Mouse (Mus musculus) MEL (cell line): ENCODE results near the gene Gm16181. TPM values are rescaled to one million over a fixed set of nuclear protein-coding genes. Genes with fewer than 3 reads are reported as not detected.

Experiments used
- DNase-seq: peaks from one replicate; pipeline ENCODE4 v3.0.0; 2011; ENCODE audit warnings: low read depth, low spot score
- H3K27ac ChIP-seq: 2 replicates; pipeline ENCODE4 v1.5.1; 2012; ENCODE audit warnings: low read depth, mild to moderate bottlenecking, control low read depth, low read length, moderate library complexity; ENCODE audit not compliant: control insufficient read depth
- H3K27me3 ChIP-seq, 2 experiments: fragments of 150-350 bp in 1 of 2; sonication (generic) in 1 of 2; 2 replicates each; pipeline ENCODE4 v1.6.1; 2012; ENCODE audit warnings: low read length in 2 of 2, mild to moderate bottlenecking in 2 of 2, improper control_type of control experiment in 1 of 2, moderate library complexity in 1 of 2; ENCODE audit not compliant: insufficient read depth in 2 of 2, control insufficient read depth in 1 of 2
- H3K36me3 ChIP-seq, 2 experiments: 2 replicates each; pipeline ENCODE4 v1.6.1; 2012 to 2014; ENCODE audit warnings: low read length in 2 of 2, improper control_type of control experiment in 1 of 2, inconsistent platforms in 1 of 2, mild to moderate bottlenecking in 1 of 2; ENCODE audit not compliant: insufficient read depth in 2 of 2, control insufficient read depth in 1 of 2
- H3K4me1 ChIP-seq, 2 experiments: fragments of 150-350 bp in 1 of 2; sonication (generic) in 1 of 2; 2 replicates each; pipeline ENCODE4 v1.6.1; 2012; ENCODE audit warnings: low read length in 2 of 2, improper control_type of control experiment in 1 of 2, mild to moderate bottlenecking in 1 of 2; ENCODE audit not compliant: insufficient read depth in 2 of 2, control insufficient read depth in 1 of 2
- H3K4me3 ChIP-seq, 2 experiments: fragments of 150-350 bp in 1 of 2; sonication (generic) in 1 of 2; 2 replicates each; pipeline ENCODE4 v1.5.1; 2012; ENCODE audit warnings: low read depth in 2 of 2, low read length in 2 of 2, mild to moderate bottlenecking in 2 of 2, moderate library complexity in 2 of 2, control low read depth in 1 of 2, improper control_type of control experiment in 1 of 2; ENCODE audit not compliant: control insufficient read depth in 1 of 2, insufficient read depth in 1 of 2
- H3K79me2 ChIP-seq: 2 replicates; pipeline ENCODE4 v1.6.1; 2012; ENCODE audit warnings: mild to moderate bottlenecking, low read length, moderate library complexity; ENCODE audit not compliant: control insufficient read depth, poor library complexity, insufficient read depth
- H3K9ac ChIP-seq: 2 replicates; pipeline ENCODE4 v1.6.1; 2012; ENCODE audit warnings: low read depth, mild to moderate bottlenecking, control low read depth, low read length, moderate library complexity; ENCODE audit not compliant: control insufficient read depth, poor library complexity, severe bottlenecking
- H3K9me3 ChIP-seq: fragments of 150-350 bp; sonication (generic); replicated peaks from 2 replicates; pipeline ENCODE4 v1.6.1; 2012; ENCODE audit warnings: mild to moderate bottlenecking, low read length, improper control_type of control experiment, moderate library complexity; ENCODE audit not compliant: insufficient read depth
- CHD2 ChIP-seq: IDR thresholded peaks from 2 replicates; pipeline ENCODE4 v1.6.1; 2011; ENCODE audit warnings: low read length, improper control_type of control experiment
- CTCF ChIP-seq, 3 experiments: IDR thresholded peaks in 2 of 3; conservative IDR thresholded peaks in 1 of 3; 2 replicates each; pipeline ENCODE4 v1.5.1; 2011 to 2012; ENCODE audit warnings: low read length in 3 of 3, low read depth in 2 of 3, mild to moderate bottlenecking in 2 of 3, improper control_type of control experiment in 1 of 3, inconsistent platforms in 1 of 3, mixed read lengths in 1 of 3, moderate library complexity in 1 of 3; ENCODE audit not compliant: control insufficient read depth in 1 of 3, insufficient read depth in 1 of 3, poor library complexity in 1 of 3, severe bottlenecking in 1 of 3
- E2F4 ChIP-seq: IDR thresholded peaks from 2 replicates; pipeline ENCODE4 v1.6.1; 2011; ENCODE audit warnings: low read depth, low read length, improper control_type of control experiment, borderline replicate concordance
- ELF1 ChIP-seq: IDR thresholded peaks from 2 replicates; pipeline ENCODE4 v1.6.1; 2014; ENCODE audit warnings: low read depth, mild to moderate bottlenecking, inconsistent platforms, low read length, improper control_type of control experiment, moderate library complexity
- HCFC1 ChIP-seq: IDR thresholded peaks from 2 replicates; pipeline ENCODE4 v1.6.1; 2012; ENCODE audit warnings: low read depth, mild to moderate bottlenecking, inconsistent platforms, low read length, improper control_type of control experiment, moderate library complexity
- MAX ChIP-seq: IDR thresholded peaks from 2 replicates; pipeline ENCODE4 v1.6.1; 2011; ENCODE audit warnings: low read length, improper control_type of control experiment
- MAZ ChIP-seq: IDR thresholded peaks from 2 replicates; pipeline ENCODE4 v1.6.1; 2012; ENCODE audit warnings: low read depth, mild to moderate bottlenecking, inconsistent platforms, low read length, improper control_type of control experiment
- MEF2A ChIP-seq: IDR thresholded peaks from 2 replicates; pipeline ENCODE4 v1.6.1; 2014; ENCODE audit warnings: low read depth, mild to moderate bottlenecking, inconsistent platforms, low read length, improper control_type of control experiment; ENCODE audit not compliant: poor library complexity, insufficient replicate concordance, severe bottlenecking; ENCODE audit errors: extremely low read depth
- MXI1 ChIP-seq: IDR thresholded peaks from 2 replicates; pipeline ENCODE4 v1.6.1; 2011; ENCODE audit warnings: mild to moderate bottlenecking, low read depth, low read length, improper control_type of control experiment
- MYB ChIP-seq: IDR thresholded peaks from 2 replicates; pipeline ENCODE4 v1.6.1; 2011; ENCODE audit warnings: mild to moderate bottlenecking, low read depth, low read length, improper control_type of control experiment
- MYC ChIP-seq: IDR thresholded peaks from 2 replicates; pipeline ENCODE4 v1.6.1; 2011; ENCODE audit warnings: low read depth, mild to moderate bottlenecking, low read length, improper control_type of control experiment, moderate library complexity
- NRF1 ChIP-seq: IDR thresholded peaks from 2 replicates; pipeline ENCODE4 v1.6.1; 2014; ENCODE audit warnings: low read depth, mild to moderate bottlenecking, inconsistent platforms, low read length, improper control_type of control experiment, moderate library complexity; ENCODE audit not compliant: poor library complexity, insufficient read depth, severe bottlenecking
- POLR2A ChIP-seq, 2 experiments: IDR thresholded peaks; 2 replicates each; pipeline ENCODE4 v1.6.1; 2011 to 2012; ENCODE audit warnings: low read length in 2 of 2, mild to moderate bottlenecking in 2 of 2, control low read depth in 1 of 2, improper control_type of control experiment in 1 of 2, low read depth in 1 of 2, moderate library complexity in 1 of 2; ENCODE audit not compliant: control insufficient read depth in 1 of 2, insufficient read depth in 1 of 2, poor library complexity in 1 of 2
- POLR2AphosphoS2 ChIP-seq: IDR thresholded peaks from 2 replicates; pipeline ENCODE4 v1.6.1; 2011; ENCODE audit warnings: low read length, improper control_type of control experiment
- RAD21 ChIP-seq: IDR thresholded peaks from 2 replicates; pipeline ENCODE4 v1.6.1; 2011; ENCODE audit warnings: mild to moderate bottlenecking, low read depth, low read length, improper control_type of control experiment
- SIN3A ChIP-seq: IDR thresholded peaks from 2 replicates; pipeline ENCODE4 v1.6.1; 2012; ENCODE audit warnings: low read length, improper control_type of control experiment, inconsistent platforms
- SMC3 ChIP-seq: IDR thresholded peaks from 2 replicates; pipeline ENCODE4 v1.6.1; 2011; ENCODE audit warnings: low read depth, low read length, improper control_type of control experiment
- TBP ChIP-seq: IDR thresholded peaks from 2 replicates; pipeline ENCODE4 v1.8.0; 2011; ENCODE audit warnings: low read depth, low read length, improper control_type of control experiment
- USF1 ChIP-seq: IDR thresholded peaks from 2 replicates; pipeline ENCODE4 v1.6.1; 2014; ENCODE audit warnings: low read depth, mild to moderate bottlenecking, inconsistent platforms, low read length, improper control_type of control experiment, moderate library complexity
- USF2 ChIP-seq, 2 experiments: IDR thresholded peaks; 2 replicates each; pipeline ENCODE4 v1.6.1; 2011 to 2012; ENCODE audit warnings: improper control_type of control experiment in 2 of 2, low read length in 2 of 2, borderline replicate concordance in 1 of 2, inconsistent platforms in 1 of 2, low read depth in 1 of 2, mild to moderate bottlenecking in 1 of 2; ENCODE audit not compliant: insufficient read depth in 1 of 2
- ZC3H11A ChIP-seq: IDR thresholded peaks from 2 replicates; pipeline ENCODE4 v1.6.1; 2012; ENCODE audit warnings: low read depth, mild to moderate bottlenecking, inconsistent platforms, low read length, improper control_type of control experiment
- ZMIZ1 ChIP-seq: IDR thresholded peaks from 2 replicates; pipeline ENCODE4 v1.6.1; 2012; ENCODE audit warnings: low read depth, mild to moderate bottlenecking, inconsistent platforms, low read length, improper control_type of control experiment, moderate library complexity
- polyA plus RNA-seq, 2 experiments: library from polyadenylated mRNA; stranded (reverse) in 1 of 2; unstranded in 1 of 2; fragments of >175 nt in 1 of 2; fragments of >200 nt in 1 of 2; gene quantifications; 2 replicates each; pipeline versions ENCODE4 v1.2.1 to v1.2.4; 2012; ENCODE audit warnings: low replicate concordance in 2 of 2, low read depth in 1 of 2; ENCODE audit not compliant: insufficient read length in 2 of 2, insufficient read depth in 1 of 2, missing spikeins in 1 of 2
- total RNA-seq: library from RNA; depleted of rRNA; stranded (reverse); fragments of 300-350 nt; gene quantifications from 2 replicates; pipeline ENCODE4 v1.2.3, GENCODE M21; 2012

Gm16181 gene
- total and polyA plus RNA-seq, 3 experiments = 0.58 TPM; not detected in 2

DNA sequence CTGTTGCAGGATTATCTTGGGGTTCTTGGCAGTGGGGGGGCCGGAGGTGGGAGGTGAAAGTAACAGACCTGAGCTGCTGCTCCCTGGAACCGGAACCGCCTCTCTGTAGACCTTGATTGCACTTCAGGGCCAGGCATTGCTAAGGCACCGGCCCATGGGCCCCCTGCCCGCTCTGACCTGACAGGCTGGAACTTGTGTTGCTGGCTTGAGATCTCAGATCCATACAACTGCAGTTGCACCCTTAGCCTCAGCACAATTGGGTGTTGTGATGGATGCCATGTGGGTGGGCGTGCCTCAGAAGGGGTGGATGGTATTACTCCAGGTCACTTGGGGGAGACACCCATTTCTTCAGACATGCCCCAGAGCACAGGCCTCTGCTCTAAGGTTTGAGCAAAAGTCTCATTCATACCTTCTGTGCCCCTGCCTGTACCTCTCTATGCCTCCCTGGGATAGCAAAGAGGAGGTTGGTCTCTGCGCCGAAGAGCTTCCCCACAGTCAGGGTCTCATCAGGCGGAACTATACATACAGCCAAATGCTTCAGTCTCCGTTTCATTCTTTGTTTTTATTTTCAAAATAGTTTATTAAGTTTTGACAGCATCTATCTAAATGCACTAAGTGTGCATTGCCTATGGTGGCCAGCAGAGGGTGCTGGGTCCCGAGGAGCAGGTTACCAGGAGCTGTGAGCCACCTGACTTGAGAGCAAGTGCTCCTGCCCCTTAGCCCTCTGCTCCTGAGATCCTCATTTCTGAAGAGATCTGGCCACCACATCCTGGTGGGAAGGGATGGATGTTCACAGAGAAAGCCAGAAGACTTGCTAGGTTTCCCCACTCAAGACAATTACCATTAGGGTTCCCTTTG, 33.8 kb downstream of the Gm16181 start:
- peaks cover 4 to 7% of the 10 kb centered on the region in 2 experiments; a peak in 3 of 4 replicates for H3K36me3 ChIP-seq
- H3K27ac ChIP-seq = no peak overlapping the region
- H3K4me1 ChIP-seq = peaks cover 2 to 10% of the 10 kb centered on the region in 2 experiments
- H3K27me3 ChIP-seq = no peaks in the 10 kb centered on the region
- no peaks in the 10 kb centered on the region for H3K9me3 ChIP-seq
- DNase-seq = peak; percentile 88
- H3K4me3 ChIP-seq = no peak overlapping the region
- H3K79me2 ChIP-seq = no peaks in the 10 kb centered on the region; the same call in 1 of the 2 replicates
- TF ChIP-seq USF2 (IDR thresholded peaks at IDR 0.05; ENCODE audit: borderline replicate concordance in 1 of 2, insufficient read depth in 1 of 2, low read depth in 1 of 2, low read length in 2 of 2) = no peak
- TF ChIP-seq MAX = no peak
- 0 out of 2 replicates have a peak, but pooled peaks have one; percentile 23 for TF ChIP-seq HCFC1
- TF ChIP-seq RAD21 = peak; percentile 57
- TF ChIP-seq POLR2AphosphoS2 = peak; percentile 64; the same call in 1 of the 2 replicates
- peak; percentile 42 for TF ChIP-seq ZC3H11A
- TF ChIP-seq POLR2A (IDR thresholded peaks at IDR 0.05; ENCODE audit: control insufficient read depth in 1 of 2, insufficient read depth in 1 of 2, low read depth in 1 of 2, low read length in 2 of 2, poor library complexity in 1 of 2) = peak in 1 of 2 experiments; percentile 33; a peak in 1 of 4 replicates
- TF ChIP-seq MYC = 0 out of 2 replicates have a peak, but pooled peaks have one; percentile 41
- TF ChIP-seq NRF1 = no peak
- TF ChIP-seq ZMIZ1 = no peak
- 0 out of 2 replicates have a peak, but pooled peaks have one; percentile 12 for TF ChIP-seq MEF2A
- TF ChIP-seq MAZ = 0 out of 2 replicates have a peak, but pooled peaks have one; percentile 25
- no peak; the same call in none of the 2 replicates for TF ChIP-seq SIN3A
- peak; percentile 37; the same call in 1 of the 2 replicates for TF ChIP-seq MXI1
- TF ChIP-seq SMC3 = peak; percentile 90
- TF ChIP-seq ELF1 = no peak
- TF ChIP-seq USF1 = peak; percentile 61
- no peak for TF ChIP-seq MYB
- TF ChIP-seq E2F4 = no peak
- peak; percentile 91 to 98 (median 95) for TF ChIP-seq CTCF (IDR thresholded peaks at IDR 0.05 in 2 of 3, conservative IDR thresholded peaks at IDR 0.05 in 1 of 3; ENCODE audit: control insufficient read depth in 1 of 3, insufficient read depth in 1 of 3, low read depth in 2 of 3, low read length in 3 of 3, poor library complexity in 1 of 3, severe bottlenecking in 1 of 3)
- TF ChIP-seq TBP = no peak
- peak; percentile 14; the same call in 1 of the 2 replicates for TF ChIP-seq CHD2
- H3K9ac ChIP-seq = no peak overlapping the region
